Mouse (Mus musculus) ovary, adult 2 months (tissue): ENCODE measurements around the gene Med24. TPM values are rescaled to one million over a fixed set of nuclear protein-coding genes. Genes with fewer than 3 reads are reported as not detected.

Experiments used
- polyA plus RNA-seq: library from polyadenylated mRNA; depleted of rRNA; stranded (reverse); fragments of >200 nt; gene quantifications from 2 replicates; pipeline ENCODE4 v1.2.3, GENCODE M21; 2012; rRNA removed

Med24 gene
- 129 TPM in 2 replicates for polyA plus RNA-seq

DNA sequence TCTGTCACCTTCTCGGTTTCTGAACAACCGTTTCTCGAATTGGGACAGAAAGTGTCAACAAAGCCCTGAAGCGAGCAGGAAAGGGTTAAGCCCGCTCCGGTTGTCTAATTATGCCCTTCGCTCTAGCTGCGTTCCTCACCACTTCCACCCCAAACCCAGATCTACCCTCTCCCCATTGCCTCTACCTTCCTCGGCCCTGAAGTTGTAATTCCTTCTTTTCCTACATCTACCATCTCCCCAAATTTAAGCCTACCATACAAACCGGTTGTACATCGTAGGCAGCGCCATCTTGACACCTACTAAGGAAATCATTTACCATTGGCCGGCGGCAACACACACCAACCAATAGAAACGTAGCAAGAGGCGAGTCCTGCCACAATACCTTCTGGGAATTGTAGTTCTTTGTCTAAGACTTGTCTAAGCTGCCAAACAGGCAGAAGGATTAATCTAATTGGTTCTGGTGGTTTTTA, at the start of gene Med24:
Gene Med24 (minus strand): TSS at position 317 of the 470 bp plus-strand sequence.

DNA sequence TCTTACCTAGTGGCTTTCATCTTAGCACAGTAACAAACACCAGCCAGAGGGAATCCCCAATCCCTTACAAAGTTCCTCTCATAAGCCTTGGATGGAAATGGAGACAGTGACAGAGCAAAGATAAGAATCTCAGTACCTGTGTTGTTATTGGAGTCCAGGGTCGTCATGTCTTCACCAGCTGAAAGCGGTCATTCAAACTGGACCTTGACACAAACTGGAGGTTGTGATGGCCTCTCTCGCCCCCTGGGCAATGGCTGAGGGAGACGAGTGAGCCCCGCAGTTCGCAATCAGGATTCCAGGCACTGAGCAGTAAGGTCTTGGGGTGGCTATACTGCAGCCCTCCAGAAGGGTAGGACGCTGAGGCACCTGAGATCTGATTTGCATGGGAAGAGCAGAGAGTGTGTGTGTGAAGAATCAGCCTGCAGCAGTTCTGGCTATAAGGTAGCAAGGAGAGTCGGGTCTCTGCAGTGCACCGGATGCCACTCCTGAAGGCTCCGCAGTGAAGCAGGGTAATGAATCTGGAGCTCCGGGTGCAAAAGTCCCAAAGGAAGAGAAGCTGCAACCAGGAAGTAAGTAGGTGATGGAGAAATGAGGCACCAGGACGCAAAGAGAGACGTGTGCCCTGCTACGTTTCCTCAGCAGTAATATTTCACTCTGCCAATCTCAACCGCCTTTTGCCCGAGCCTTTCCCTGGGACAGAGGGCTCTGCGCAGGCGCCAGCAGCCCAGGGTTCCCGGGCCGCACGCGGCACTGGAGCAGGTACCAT, 45.5 kb upstream of the Med24 start, which contains the start of gene Nr1d1:
Gene Nr1d1 (minus strand): TSS at position 752 of the 766 bp plus-strand sequence.

DNA sequence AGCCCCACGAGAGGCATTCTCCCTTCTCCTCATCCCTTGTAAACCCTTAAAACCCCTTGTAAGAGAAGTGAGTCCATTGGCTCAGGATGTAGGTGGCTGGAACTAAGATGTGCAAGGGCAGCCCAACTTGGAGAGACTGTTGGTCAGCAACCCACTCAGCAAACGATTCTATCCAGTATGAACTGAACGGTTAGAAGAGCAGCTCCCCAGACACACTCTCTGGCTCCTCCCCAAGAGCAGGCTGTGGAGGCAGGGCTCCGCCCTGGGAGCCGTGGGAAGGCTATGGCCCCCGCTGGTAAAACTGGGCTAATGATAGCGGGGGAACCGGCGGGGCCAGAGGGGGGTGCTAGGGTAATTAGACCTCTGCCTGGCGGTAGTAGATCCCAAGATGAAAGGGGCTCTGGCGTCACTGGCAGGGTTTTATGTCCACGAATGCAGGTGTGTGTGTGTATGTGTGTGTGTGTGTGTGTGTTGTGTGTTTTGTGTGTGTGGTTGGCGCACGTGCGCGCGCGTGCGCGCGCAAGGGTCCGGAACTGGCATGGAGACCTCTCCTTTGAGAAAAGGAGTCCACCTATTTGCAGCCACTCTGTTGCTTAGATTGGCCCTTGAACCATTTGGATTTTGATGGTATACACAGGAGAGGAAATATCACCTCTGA, 11.3 kb upstream of the Med24 start, which contains the start of gene Thra:
Gene Thra (plus strand): TSS at position 246 of the 658 bp plus-strand sequence.

DNA sequence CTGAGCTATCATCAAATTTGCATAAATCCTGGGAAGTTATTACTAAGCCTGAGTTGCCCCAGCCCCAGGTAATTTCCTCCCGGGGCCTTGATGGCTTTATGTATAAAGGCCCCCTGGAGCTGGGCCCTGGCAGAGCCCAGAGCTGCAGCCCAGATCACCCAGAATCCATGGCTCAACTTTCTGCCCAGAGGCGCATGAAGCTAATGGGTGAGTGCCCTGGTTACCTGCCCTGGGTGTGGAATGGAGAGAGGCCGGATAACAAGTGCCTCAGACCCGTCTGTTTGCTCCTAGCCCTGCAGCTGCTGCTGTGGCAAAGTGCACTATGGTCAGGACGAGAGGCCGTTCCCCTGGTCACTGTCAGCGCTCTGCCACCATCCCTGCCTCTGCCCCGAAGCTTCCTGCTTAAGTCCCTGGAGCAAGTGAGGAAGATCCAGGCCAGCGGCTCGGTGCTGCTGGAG, 28.0 kb downstream of the Med24 start, which contains the start of gene Csf3:
Gene Csf3 (plus strand): TSS at position 51 of the 458 bp plus-strand sequence.

DNA sequence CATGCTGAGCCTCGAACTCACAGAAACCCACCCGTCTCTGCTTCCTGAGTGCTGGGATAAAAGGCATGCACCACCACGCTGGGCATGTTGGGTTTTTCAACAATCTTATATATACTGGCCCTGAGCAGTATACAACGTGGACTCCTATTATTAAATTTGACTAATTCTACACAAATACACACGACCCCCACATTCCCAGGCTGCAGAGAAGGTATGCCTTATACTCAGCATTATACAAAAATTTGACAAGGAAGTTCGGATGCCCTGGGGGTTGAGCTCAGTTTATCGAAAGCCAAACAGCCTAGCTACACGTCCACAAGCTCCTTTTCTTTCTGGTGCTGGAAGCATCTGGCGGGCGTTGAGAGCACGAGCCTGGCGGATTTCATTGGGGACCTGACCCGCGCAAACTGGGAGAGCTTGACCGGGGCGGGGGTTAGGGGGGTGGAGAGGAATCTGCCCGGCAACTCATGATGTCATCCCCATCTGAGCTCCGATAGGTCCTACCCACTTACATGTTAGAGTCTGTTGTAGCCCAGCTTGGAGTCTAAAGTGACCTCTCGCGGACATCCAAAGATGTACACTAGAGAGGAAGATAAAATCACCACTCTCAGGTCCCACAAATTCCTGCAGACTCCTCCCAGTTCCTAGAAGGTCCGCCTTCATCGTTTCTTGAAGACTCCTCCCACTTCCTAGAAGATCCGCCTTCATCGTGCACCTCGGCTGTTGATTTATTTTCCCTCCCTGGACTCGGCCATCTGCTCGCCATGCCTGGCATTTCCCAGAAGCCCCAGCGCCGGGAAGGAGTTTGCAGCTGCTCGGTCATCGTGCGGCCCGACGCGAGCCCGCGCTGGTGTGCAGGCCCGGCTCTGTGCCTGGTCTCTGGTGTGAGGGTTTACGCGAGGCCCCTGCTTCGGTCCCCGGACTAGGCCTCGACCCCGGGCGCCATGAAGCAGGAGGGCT, 47.2 kb downstream of the Med24 start, which contains the start of gene Psmd3:
Gene Psmd3 (plus strand): TSS at position 769 of the 960 bp plus-strand sequence.

DNA sequence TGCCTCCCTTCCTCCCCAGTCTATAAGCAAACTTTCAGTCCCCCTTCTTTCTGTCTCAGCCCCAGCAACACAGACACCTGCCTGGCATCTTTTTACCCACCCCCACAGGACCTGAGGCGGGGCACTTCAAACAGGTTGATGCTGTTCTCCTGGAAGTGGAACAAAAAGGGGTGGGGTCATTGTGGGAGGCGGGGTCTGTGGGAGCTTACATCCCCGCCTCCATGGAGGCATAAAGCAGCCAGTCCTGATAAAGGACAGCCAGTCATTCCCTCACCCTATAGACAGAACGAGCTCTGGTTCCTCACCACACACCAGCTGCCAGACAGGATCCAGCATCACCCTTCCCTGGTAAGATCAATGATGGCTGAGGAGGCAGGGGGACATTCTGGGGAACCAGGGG, 65.1 kb downstream of the Med24 start, which contains the start of gene Gsdma:
Gene Gsdma (plus strand): TSS at position 261 of the 400 bp plus-strand sequence.

Other genes with a start within 250 kb of the Med24 start
- 1.5 TPM in 2 replicates for gene Ikzf3, start 183.4 kb downstream of the Med24 start, polyA plus RNA-seq
- gene Zpbp2, start 178.3 kb downstream of the Med24 start, polyA plus RNA-seq = 0.14 TPM in 1 of 2 replicates, not detected in the other
- 116 and 131 TPM in 2 replicates for gene Ormdl3, start 142.1 kb downstream of the Med24 start, polyA plus RNA-seq
- not detected in 2 replicates for gene Lrrc3c, start 131.1 kb downstream of the Med24 start, polyA plus RNA-seq
- not detected in 2 replicates for gene Gm12355, start 103.8 kb downstream of the Med24 start, polyA plus RNA-seq
- not detected in 2 replicates for gene Gsdma3, start 103.1 kb downstream of the Med24 start, polyA plus RNA-seq
- not detected in 2 replicates for gene Gsdma2, start 82.7 kb downstream of the Med24 start, polyA plus RNA-seq
- gene Gsdma, start 65.1 kb downstream of the Med24 start, polyA plus RNA-seq = not detected in 2 replicates
- gene Psmd3, start 46.9 kb downstream of the Med24 start, polyA plus RNA-seq = 256 and 270 TPM in 2 replicates
- gene Csf3, start 28.2 kb downstream of the Med24 start, polyA plus RNA-seq = 10.2 and 10.8 TPM in 2 replicates
- 163 and 173 TPM in 2 replicates for gene Thra, start 11.2 kb upstream of the Med24 start, polyA plus RNA-seq
- gene Nr1d1, start 45.9 kb upstream of the Med24 start, polyA plus RNA-seq = 87.5 and 140 TPM in 2 replicates
- gene Msl1, start 66.1 kb upstream of the Med24 start, polyA plus RNA-seq = 49.3 and 78.6 TPM in 2 replicates
- 31.6 and 37.1 TPM in 2 replicates for gene Casc3, start 75.5 kb upstream of the Med24 start, polyA plus RNA-seq
- gene Rapgefl1, start 107.3 kb upstream of the Med24 start, polyA plus RNA-seq = 11.5 and 11.6 TPM in 2 replicates
- 6.4 and 11.7 TPM in 2 replicates for gene Wipf2, start 134.2 kb upstream of the Med24 start, polyA plus RNA-seq
- 0.87 and 1.4 TPM in 2 replicates for gene Cdc6, start 178.4 kb upstream of the Med24 start, polyA plus RNA-seq
- 51.4 and 54.5 TPM in 2 replicates for gene Rara, start 198.4 kb upstream of the Med24 start, polyA plus RNA-seq